Mouse (Mus musculus) stomach, embryonic 16.5 days (tissue): ENCODE measurements around the gene Zfp831. TPM values are rescaled to one million over a fixed set of nuclear protein-coding genes. Genes with fewer than 3 reads are reported as not detected.

Source experiments
- ATAC-seq: fragments of 200-750 bp; cut with Nextera tagmentation; 2 replicates; pipeline ENCODE4 v1.8.0; 2017; ENCODE audit warnings: moderate number of reproducible peaks, moderate TSS enrichment; ENCODE audit not compliant: insufficient read depth, low FRiP score
- H3K27ac ChIP-seq: fragments of 300-500 bp; sonication (generic); 2 replicates; pipeline ENCODE4 v1.5.1; 2014; ENCODE audit warnings: low read length
- H3K27me3 ChIP-seq: fragments of 300-500 bp; sonication (generic); 2 replicates; pipeline ENCODE4 v1.6.1; 2014; ENCODE audit warnings: low read length, control low read depth, mixed read lengths; ENCODE audit not compliant: control insufficient read depth, insufficient read depth
- H3K36me3 ChIP-seq: fragments of 300-500 bp; sonication (generic); 2 replicates; pipeline ENCODE4 v1.6.1; 2014; ENCODE audit warnings: low read length; ENCODE audit not compliant: control insufficient read depth, insufficient read depth
- H3K4me1 ChIP-seq: fragments of 300-500 bp; sonication (generic); 2 replicates; pipeline ENCODE4 v1.6.1; 2014; ENCODE audit warnings: low read length, control low read depth, mixed read lengths; ENCODE audit not compliant: control insufficient read depth, insufficient read depth
- H3K4me2 ChIP-seq: fragments of 300-500 bp; sonication (generic); 2 replicates; pipeline ENCODE4 v1.6.1; 2014; ENCODE audit warnings: low read depth, low read length, mixed read lengths
- H3K4me3 ChIP-seq: fragments of 300-500 bp; sonication (generic); replicated peaks from 2 replicates; pipeline ENCODE4 v1.5.1; 2014; ENCODE audit warnings: mild to moderate bottlenecking, low read length
- H3K9ac ChIP-seq: fragments of 300-500 bp; sonication (generic); 2 replicates; pipeline ENCODE4 v1.6.1; 2014; ENCODE audit warnings: low read length
- H3K9me3 ChIP-seq: fragments of 300-500 bp; sonication (generic); replicated peaks from 2 replicates; pipeline ENCODE4 v1.6.1; 2016; ENCODE audit warnings: low read length, control low read depth; ENCODE audit not compliant: control insufficient read depth
- WGBS: fragments of 180-500 bp; shearing (Covaris S2); extraction: QIAGEN DNeasy Blood & Tissue Kit; methylation state at CpG from one replicate; pipeline ENCODE4 v1.1.7; 2014; 5-methylcytosine and 5-hydroxymethylcytosine counted together
- polyA plus RNA-seq: library from polyadenylated mRNA; unstranded; fragments of >200 nt; fragmentation: Nextera tagmentation; extraction: Ambion mirVana; gene quantifications from 2 replicates; pipeline ENCODE4 v1.2.1, GENCODE M21; 2015

Zfp831 gene
- polyA plus RNA-seq, 1 experiment from 2014 or later, result 0.06 TPM

DNA sequence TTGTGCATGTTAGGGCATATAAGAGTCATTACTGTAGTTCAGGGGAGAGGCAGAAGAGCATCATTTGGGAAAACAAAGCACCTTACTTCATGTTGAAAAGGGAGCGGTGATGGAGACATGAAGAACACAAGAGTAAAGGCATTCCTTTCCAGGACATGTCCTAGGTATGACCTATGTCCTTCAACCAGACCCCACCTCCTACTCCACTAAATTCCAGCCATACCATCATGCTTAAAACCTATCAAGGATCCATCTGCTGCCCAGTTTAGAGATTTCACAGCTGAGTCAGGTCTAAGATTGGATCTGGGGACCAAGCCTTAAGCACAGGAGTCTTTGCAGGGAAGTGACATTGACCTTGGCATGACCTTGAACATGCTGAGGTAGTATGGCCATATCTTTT is 91.9 kb downstream of the Zfp831 start:
- Histone ChIP-seq H3K9ac (no peak overlapping the region), H3K4me2 (no peak overlapping the region), H3K4me3 (no peak overlapping the region), H3K9me3 (no peaks in the 10 kb centered on the region), H3K36me3 (no peaks in the 10 kb centered on the region), H3K4me1 (no peaks in the 10 kb centered on the region), H3K27ac (no peak overlapping the region), H3K27me3 (no peaks in the 10 kb centered on the region)
- 96% methylated on average over 1 of the region's 1 CpGs for WGBS
- no peak for ATAC-seq

DNA sequence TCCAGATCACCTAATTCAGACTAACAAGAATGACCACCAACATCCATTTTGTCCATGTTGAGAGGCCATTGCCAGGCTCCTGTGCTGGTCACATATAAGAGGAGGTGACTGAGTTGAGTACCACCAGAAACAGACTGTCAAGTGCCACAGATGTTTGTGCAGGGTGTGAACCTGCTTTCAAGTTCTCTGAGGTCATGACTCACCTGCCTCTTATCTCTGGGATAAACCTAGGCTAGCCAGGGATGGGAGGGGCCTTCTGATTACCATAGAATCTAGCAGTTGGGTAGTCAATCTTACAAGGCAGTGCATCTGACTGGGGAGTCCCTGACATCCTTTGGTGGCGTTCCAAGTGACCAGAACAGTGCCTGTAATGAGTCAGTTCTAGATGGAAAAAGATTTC is 103.8 kb downstream of the Zfp831 start:
- H3K9ac ChIP-seq, result no peak overlapping the region
- H3K27ac ChIP-seq, result no peak overlapping the region
- peak; percentile 76 for ATAC-seq
- no peak overlapping the region for H3K4me2 ChIP-seq
- 64% methylated on average over 1 of the region's 1 CpGs for WGBS
- no peak overlapping the region for H3K4me3 ChIP-seq
- H3K4me1 ChIP-seq, result 0 out of 2 replicates have a peak, but pooled peaks cover 3% of the 10 kb centered on the region
- H3K9me3 ChIP-seq, result no peaks in the 10 kb centered on the region
- H3K36me3 ChIP-seq, result no peaks in the 10 kb centered on the region
- H3K27me3 ChIP-seq, result no peaks in the 10 kb centered on the region

DNA sequence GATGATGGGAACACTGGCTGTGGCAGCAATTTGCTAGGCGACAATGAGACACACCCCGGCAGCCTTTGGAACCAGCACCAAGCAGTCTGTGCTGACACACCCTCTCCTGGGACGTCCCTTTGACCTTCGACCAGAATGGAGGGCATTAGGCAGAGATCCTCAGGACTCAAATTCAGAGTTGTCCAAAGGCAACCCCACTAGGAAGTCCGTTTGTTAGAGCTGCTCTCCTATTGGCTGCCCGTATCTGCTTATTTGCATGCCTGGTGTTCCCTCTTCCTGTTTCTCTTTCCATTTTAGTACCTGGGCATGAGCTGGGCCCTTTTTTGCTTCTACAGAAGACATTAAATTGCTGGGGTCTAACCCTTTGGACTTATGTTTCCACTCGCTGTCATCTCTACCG is 105.0 kb downstream of the Zfp831 start:
- Histone ChIP-seq H3K27ac (peak overlapping the region; percentile 25; the same call in 1 of the 2 replicates), H3K4me3 (no peak overlapping the region)
- 62% methylated on average over 8 of the region's 8 CpGs for WGBS

DNA sequence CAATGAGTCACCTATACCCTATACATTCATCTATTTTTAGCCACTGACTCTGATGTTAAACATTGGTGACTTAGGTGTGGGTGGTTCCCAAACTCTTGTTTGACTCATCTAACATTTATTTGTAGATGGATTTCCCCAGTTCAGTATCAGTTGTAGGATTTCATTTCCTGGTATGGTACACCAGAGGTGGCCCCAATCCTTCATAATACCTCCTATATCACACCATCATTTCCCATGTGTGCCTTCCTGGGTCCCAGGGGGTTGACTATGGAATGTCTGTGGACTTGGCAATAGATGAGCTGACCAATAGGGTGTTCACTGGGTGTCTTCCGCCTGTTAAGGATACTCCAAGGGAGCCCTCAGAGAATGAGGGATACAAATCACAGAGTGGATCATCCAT is 109.9 kb downstream of the Zfp831 start:
- H3K9me3 ChIP-seq, result no peaks in the 10 kb centered on the region
- 0 out of 2 replicates have a peak, but pooled peaks cover 3% of the 10 kb centered on the region for H3K4me1 ChIP-seq
- no peak overlapping the region for H3K4me2 ChIP-seq
- peak overlapping the region; percentile 30 for H3K27ac ChIP-seq
- H3K27me3 ChIP-seq, result no peaks in the 10 kb centered on the region
- WGBS, result 83% methylated on average over 1 of the region's 1 CpGs
- H3K36me3 ChIP-seq, result no peaks in the 10 kb centered on the region
- H3K4me3 ChIP-seq, result no peak overlapping the region
- no peak overlapping the region for H3K9ac ChIP-seq
- peak; percentile 31; the same call in 1 of the 2 replicates for ATAC-seq

More for the DNA sequence above, 105.0 kb downstream of the Zfp831 start:
- H3K4me2 ChIP-seq, result peak overlapping the region; percentile 13
- ATAC-seq, result peak; percentile 63
- H3K36me3 ChIP-seq, result no peaks in the 10 kb centered on the region
- H3K9ac ChIP-seq, result no peak overlapping the region
- H3K27me3 ChIP-seq, result no peaks in the 10 kb centered on the region
- no peaks in the 10 kb centered on the region for H3K9me3 ChIP-seq
- H3K4me1 ChIP-seq, result 0 out of 2 replicates have a peak, but pooled peaks cover 3% of the 10 kb centered on the region

DNA sequence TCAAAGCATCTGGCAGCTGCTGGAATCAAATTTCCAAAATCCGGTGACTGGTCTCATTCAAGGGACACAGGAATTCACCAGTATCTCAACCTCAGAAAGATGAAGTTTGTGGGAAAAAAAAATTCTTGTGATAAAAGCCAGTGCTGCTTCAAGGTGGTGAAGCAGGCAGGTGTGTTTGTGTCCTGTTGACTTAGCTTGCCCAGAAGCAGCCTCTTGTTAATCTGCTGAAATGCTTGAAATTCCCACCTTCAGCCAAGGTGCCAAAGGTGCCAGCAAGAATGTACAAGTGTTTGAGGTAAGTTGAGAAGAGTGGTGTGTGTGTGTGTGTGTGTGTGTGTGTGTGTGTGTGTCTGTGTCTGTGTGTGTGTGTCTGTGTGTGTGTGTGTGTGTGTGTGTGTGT is 110.9 kb downstream of the Zfp831 start:
- 48% methylated on average over 1 of the region's 1 CpGs for WGBS
- no peaks in the 10 kb centered on the region for H3K4me1 ChIP-seq
- no peak overlapping the region for H3K4me2 ChIP-seq
- no peaks in the 10 kb centered on the region for H3K27me3 ChIP-seq
- no peak for ATAC-seq
- H3K4me3 ChIP-seq, result no peak overlapping the region
- no peak overlapping the region for H3K9ac ChIP-seq
- no peaks in the 10 kb centered on the region for H3K9me3 ChIP-seq
- H3K36me3 ChIP-seq, result no peaks in the 10 kb centered on the region
- no peak overlapping the region for H3K27ac ChIP-seq

DNA sequence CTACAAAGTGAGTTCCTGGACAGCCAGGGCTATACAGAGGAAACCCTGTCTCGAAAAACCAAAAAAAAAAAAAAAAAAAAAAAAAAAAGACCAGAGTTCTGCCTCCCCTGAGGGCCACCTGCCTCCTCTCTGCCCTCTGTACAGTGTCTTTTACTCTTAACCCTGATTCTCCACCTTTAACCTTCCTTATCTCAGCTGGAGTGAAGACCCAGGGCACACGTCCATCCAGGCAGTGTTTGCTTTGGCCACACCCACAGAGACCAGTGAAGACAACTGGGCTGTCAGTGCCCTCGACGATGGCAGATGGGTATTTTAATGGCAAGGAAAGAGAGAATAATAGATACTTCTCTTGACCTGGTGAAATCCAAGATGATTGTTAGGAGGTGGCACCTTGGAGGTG is 115.9 kb downstream of the Zfp831 start:
- H3K9me3 ChIP-seq, result no peaks in the 10 kb centered on the region
- 67% methylated on average over 4 of the region's 4 CpGs for WGBS
- no peak overlapping the region for H3K4me2 ChIP-seq
- no peaks in the 10 kb centered on the region for H3K27me3 ChIP-seq
- H3K9ac ChIP-seq, result no peak overlapping the region
- H3K4me1 ChIP-seq, result 0 out of 2 replicates have a peak, but pooled peaks cover 5% of the 10 kb centered on the region
- H3K27ac ChIP-seq, result no peak overlapping the region
- ATAC-seq, result no peak
- no peaks in the 10 kb centered on the region for H3K36me3 ChIP-seq
- no peak overlapping the region for H3K4me3 ChIP-seq

Other genes with a start within 250 kb of the Zfp831 start
- 89.0 and 92.4 TPM in 2 replicates for gene Nelfcd, start 227.7 kb upstream of the Zfp831 start, polyA plus RNA-seq
- gene Ctsz, start 204.5 kb upstream of the Zfp831 start, polyA plus RNA-seq, result 195 and 203 TPM in 2 replicates
- 1.2 and 1.4 TPM in 2 replicates for gene Tubb1, start 192.8 kb upstream of the Zfp831 start, polyA plus RNA-seq
- 624 and 803 TPM in 2 replicates for gene Atp5e, start 179.4 kb upstream of the Zfp831 start, polyA plus RNA-seq
- gene Prelid3b, start 170.5 kb upstream of the Zfp831 start, polyA plus RNA-seq, result 118 and 122 TPM in 2 replicates
- 15.3 and 19.2 TPM in 2 replicates for gene Edn3, start 117.1 kb downstream of the Zfp831 start, polyA plus RNA-seq